Mouse (Mus musculus): ENCODE results near the gene Gm3618. TPM values are rescaled to one million over a fixed set of nuclear protein-coding genes. Genes with fewer than 3 reads are reported as not detected.

Gene Gm3618
- total RNA-seq (2023), result not detected

GRCm38 (mm10) chr14:6343578-6343977 lies at the start of gene Gm3618:
TSS of gene Gm3618 (minus strand) at chr14:6343678.

GRCm38 (mm10) chr14:6390219-6390618 lies 46.7 kb upstream of the Gm3618 start, which contains the start of gene Gm16440:
TSS of gene Gm16440 (minus strand) at chr14:6390319.

GRCm38 (mm10) chr14:6304743-6305142 lies 38.7 kb downstream of the Gm3618 start, which contains the start of gene Gm21103:
TSS of gene Gm21103 (minus strand) at chr14:6304843.

GRCm38 (mm10) chr14:6286931-6287715 lies 56.4 kb downstream of the Gm3618 start, which contains the start of gene Gm3411:
TSS of gene Gm3411 (minus strand) at chr14:6287250.

Other genes starting within 250 kb of the Gm3618 start
- not detected for gene Gm8206, start 249.7 kb downstream of the Gm3618 start, total RNA-seq (2023)
- gene Gm3468, start 235.0 kb downstream of the Gm3618 start, total RNA-seq (2023), result not detected
- gene Gm3476, start 217.9 kb downstream of the Gm3618 start, total RNA-seq (2023), result not detected
- not detected for gene Gm21560, start 124.4 kb downstream of the Gm3618 start, total RNA-seq (2023)
- not detected for gene Gm3411, start 56.4 kb downstream of the Gm3618 start, total RNA-seq (2023)
- gene Gm21103, start 38.8 kb downstream of the Gm3618 start, total RNA-seq (2023), result not detected
- not detected for gene Gm16440, start 46.6 kb upstream of the Gm3618 start, total RNA-seq (2023)
- gene Gm3591, start 68.8 kb upstream of the Gm3618 start, total RNA-seq (2023), result not detected
- gene Gm3594, start 100.9 kb upstream of the Gm3618 start, total RNA-seq (2023), result not detected
- not detected for gene Gm8356, start 193.6 kb upstream of the Gm3618 start, total RNA-seq (2023)
- gene Gm3629, start 246.9 kb upstream of the Gm3618 start, total RNA-seq (2023), result not detected

Data from neutrophil, adult 59 days (primary cell).